Mouse (Mus musculus): ENCODE results near the gene Plek. TPM values are rescaled to one million over a fixed set of nuclear protein-coding genes. Genes with fewer than 3 reads are reported as not detected.

Gene Plek
- polyA plus RNA-seq, 1 experiment from 2014 or later, result 4.9 TPM

Other genes starting within 250 kb of the Plek start
- gene Fbxo48, start 101.0 kb downstream of the Plek start, polyA plus RNA-seq (2016; fragmentation: Nextera tagmentation; extraction: Ambion mirVana), result 1.5 and 1.9 TPM in 2 replicates
- 40.5 and 44.5 TPM in 2 replicates for gene Cnrip1, start 795 bp downstream of the Plek start, polyA plus RNA-seq (2016; fragmentation: Nextera tagmentation; extraction: Ambion mirVana)
- gene Ppp3r1, start 106.9 kb upstream of the Plek start, polyA plus RNA-seq (2016; fragmentation: Nextera tagmentation; extraction: Ambion mirVana), result 123 and 138 TPM in 2 replicates
- 26.0 and 26.3 TPM in 2 replicates for gene Wdr92, start 129.7 kb upstream of the Plek start, polyA plus RNA-seq (2016; fragmentation: Nextera tagmentation; extraction: Ambion mirVana)
- 59.9 and 64.9 TPM in 2 replicates for gene Pno1, start 159.2 kb upstream of the Plek start, polyA plus RNA-seq (2016; fragmentation: Nextera tagmentation; extraction: Ambion mirVana)
- gene C1d, start 205.2 kb upstream of the Plek start, polyA plus RNA-seq (2016; fragmentation: Nextera tagmentation; extraction: Ambion mirVana), result 108 and 110 TPM in 2 replicates

Measured in hindbrain, embryonic 12.5 days (tissue).